Mouse (Mus musculus): ENCODE measurements at regions not wholly inside any gene's neighbourhood (a gene's known extent, or its start where the extent isn't known, plus 50 kb on each side); places are given as distances from the start of the nearest gene placed in this dataset.

DNA sequence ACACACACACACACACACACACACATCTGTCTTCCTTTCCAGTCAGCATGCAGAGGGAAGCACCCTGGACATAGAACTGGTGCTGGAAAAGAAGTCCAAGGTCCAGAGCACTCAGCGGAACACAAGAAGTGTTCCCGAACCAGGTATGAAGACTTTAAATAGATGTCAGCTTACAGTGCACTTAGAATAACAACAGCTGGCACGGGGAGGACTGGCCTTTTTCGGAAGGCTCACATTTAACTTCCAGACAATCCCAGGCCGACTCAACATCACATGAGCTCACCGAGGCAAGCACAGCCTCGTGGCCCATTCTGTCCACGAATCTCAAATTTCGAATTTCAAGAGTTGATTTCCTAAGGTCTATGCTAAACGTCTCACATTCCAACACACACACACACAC lies 70.9 kb upstream of the Slc25a33 start:
- no peak overlapping the region for H3K9ac ChIP-seq
- ATAC-seq (ENCODE audit: low FRiP score, low read depth), result no peak
- no peak overlapping the region for H3K4me3 ChIP-seq
- WGBS, result 88% methylated on average over 10 of the region's 10 CpGs
- no peak overlapping the region for H3K4me2 ChIP-seq
- no peaks in the 10 kb centered on the region for H3K9me3 ChIP-seq
- no peaks in the 10 kb centered on the region for H3K4me1 ChIP-seq (replicated peaks)
- no peaks in the 10 kb centered on the region for H3K36me3 ChIP-seq
- H3K27me3 ChIP-seq, result no peaks in the 10 kb centered on the region
- H3K27ac ChIP-seq (replicated peaks), result no peak overlapping the region

DNA sequence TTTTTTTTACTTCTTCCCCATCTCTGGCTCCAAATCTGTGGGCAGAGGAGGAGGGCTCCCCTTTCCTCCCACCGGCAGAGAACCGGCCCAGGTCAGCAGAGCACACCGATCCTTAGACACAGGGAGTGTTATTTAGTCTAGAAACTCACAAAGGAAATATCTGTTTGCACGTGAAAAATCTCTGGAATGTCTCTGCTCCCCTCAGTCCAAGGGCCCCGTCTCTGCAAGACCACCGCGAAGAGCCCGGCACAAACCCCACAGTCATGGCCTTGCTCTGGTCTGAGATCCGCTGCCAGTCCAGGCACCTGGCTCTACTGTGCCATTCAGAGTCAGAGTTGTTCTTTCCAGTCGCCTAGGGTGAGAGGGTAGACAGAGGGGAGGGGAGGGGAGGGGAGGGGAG lies 69.7 kb upstream of the Slc25a33 start:
- ATAC-seq (ENCODE audit: low FRiP score, low read depth), result no peak
- Histone ChIP-seq H3K4me2 (no peak overlapping the region), H3K4me1 (replicated peaks) (no peaks in the 10 kb centered on the region), H3K36me3 (no peaks in the 10 kb centered on the region), H3K9ac (no peak overlapping the region), H3K4me3 (no peak overlapping the region), H3K9me3 (no peaks in the 10 kb centered on the region), H3K27me3 (no peaks in the 10 kb centered on the region), H3K27ac (replicated peaks) (no peak overlapping the region)
- WGBS, result 52% methylated on average over 9 of the region's 10 CpGs

DNA sequence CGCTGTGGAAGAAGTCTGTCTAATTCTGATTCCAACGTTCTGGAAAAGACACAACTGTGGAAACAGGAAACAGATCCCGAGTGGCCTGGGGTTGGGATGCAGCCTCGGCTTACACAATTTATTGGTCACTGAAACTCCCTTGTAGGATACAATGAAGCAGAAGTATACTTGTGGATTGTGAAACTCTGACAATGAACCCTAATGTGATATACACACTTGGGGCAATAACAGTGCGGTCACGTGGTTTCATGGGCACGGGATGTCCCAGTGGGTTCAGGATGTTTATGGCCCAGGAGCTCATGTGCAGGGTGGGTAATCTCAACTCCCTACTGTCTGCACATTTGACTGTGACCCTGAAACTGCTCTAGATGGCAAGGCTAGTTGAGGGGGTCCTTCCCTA lies 68.8 kb upstream of the Slc25a33 start:
- 83% methylated on average over 7 of the region's 7 CpGs for WGBS
- no peak overlapping the region for H3K4me3 ChIP-seq
- H3K9me3 ChIP-seq, result no peaks in the 10 kb centered on the region
- no peaks in the 10 kb centered on the region for H3K4me1 ChIP-seq (replicated peaks)
- ATAC-seq (ENCODE audit: low FRiP score, low read depth), result no peak
- no peaks in the 10 kb centered on the region for H3K27me3 ChIP-seq
- H3K4me2 ChIP-seq, result no peak overlapping the region
- no peaks in the 10 kb centered on the region for H3K36me3 ChIP-seq
- H3K9ac ChIP-seq, result no peak overlapping the region
- no peak overlapping the region for H3K27ac ChIP-seq (replicated peaks)

GRCm38 (mm10) chr4:149841856-149842255 lies 67.8 kb upstream of the Slc25a33 start:
- 58% methylated on average over 6 of the region's 6 CpGs for WGBS
- Histone ChIP-seq H3K4me1 (replicated peaks) (no peaks in the 10 kb centered on the region), H3K9me3 (no peaks in the 10 kb centered on the region), H3K27ac (replicated peaks) (no peak overlapping the region), H3K27me3 (no peaks in the 10 kb centered on the region), H3K9ac (no peak overlapping the region), H3K4me2 (no peak overlapping the region), H3K36me3 (no peaks in the 10 kb centered on the region), H3K4me3 (no peak overlapping the region)
- no peak for ATAC-seq (ENCODE audit: low FRiP score, low read depth)

GRCm38 (mm10) chr4:149840511-149841292 lies 66.6 kb upstream of the Slc25a33 start:
- H3K9ac ChIP-seq, result no peak overlapping the region
- H3K4me3 ChIP-seq, result no peak overlapping the region
- no peaks in the 10 kb centered on the region for H3K36me3 ChIP-seq
- WGBS, result 62% methylated on average over 12 of the region's 12 CpGs
- no peak overlapping the region for H3K27ac ChIP-seq (replicated peaks)
- H3K4me2 ChIP-seq, result no peak overlapping the region
- no peaks in the 10 kb centered on the region for H3K4me1 ChIP-seq (replicated peaks)
- peak; percentile 77 for ATAC-seq (ENCODE audit: low FRiP score, low read depth)
- no peaks in the 10 kb centered on the region for H3K27me3 ChIP-seq
- H3K9me3 ChIP-seq, result no peaks in the 10 kb centered on the region

DNA sequence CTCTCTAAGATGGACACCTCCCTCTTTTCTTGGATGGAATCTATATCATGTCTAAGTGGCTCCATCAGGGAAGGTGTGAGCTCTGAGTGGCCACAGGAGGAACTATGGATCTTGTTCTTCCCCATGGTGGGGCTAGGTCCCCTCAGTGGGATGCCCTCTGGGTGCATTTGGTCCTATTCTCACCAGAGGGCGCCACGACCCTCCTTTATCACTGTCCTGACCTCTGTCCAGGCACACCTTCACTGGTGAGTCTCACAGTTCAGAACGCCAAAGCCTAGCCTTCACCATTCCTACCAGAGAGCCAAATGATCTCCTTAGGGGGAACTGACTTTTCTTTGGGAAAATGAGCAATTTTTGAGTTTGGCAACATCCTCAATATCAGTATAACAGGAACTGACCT lies 64.6 kb upstream of the Slc25a33 start:
- Histone ChIP-seq H3K4me3 (no peak overlapping the region), H3K4me2 (no peak overlapping the region), H3K36me3 (no peaks in the 10 kb centered on the region), H3K4me1 (replicated peaks) (no peaks in the 10 kb centered on the region), H3K9me3 (no peaks in the 10 kb centered on the region), H3K27ac (replicated peaks) (no peak overlapping the region), H3K9ac (no peak overlapping the region), H3K27me3 (no peaks in the 10 kb centered on the region)
- WGBS, result 7% methylated on average over 3 of the region's 3 CpGs
- no peak for ATAC-seq (ENCODE audit: low FRiP score, low read depth)

GRCm38 (mm10) chr4:149834646-149835156 lies 60.6 kb upstream of the Slc25a33 start:
- no peak overlapping the region for H3K4me3 ChIP-seq
- H3K4me1 ChIP-seq (replicated peaks), result no peaks in the 10 kb centered on the region
- no peak overlapping the region for H3K27ac ChIP-seq (replicated peaks)
- no peak overlapping the region for H3K9ac ChIP-seq
- 82% methylated on average over 9 of the region's 9 CpGs for WGBS
- no peak overlapping the region for H3K4me2 ChIP-seq
- H3K36me3 ChIP-seq, result no peaks in the 10 kb centered on the region
- no peaks in the 10 kb centered on the region for H3K27me3 ChIP-seq
- H3K9me3 ChIP-seq, result no peaks in the 10 kb centered on the region
- no peak for ATAC-seq (ENCODE audit: low FRiP score, low read depth)

- no peak overlapping the region for H3K4me2 ChIP-seq
- 52% methylated on average over 10 of the region's 10 CpGs for WGBS
- H3K27me3 ChIP-seq, result no peaks in the 10 kb centered on the region
- no peaks in the 10 kb centered on the region for H3K9me3 ChIP-seq
- no peak overlapping the region for H3K4me3 ChIP-seq
- H3K9ac ChIP-seq, result no peak overlapping the region
- no peak overlapping the region for H3K27ac ChIP-seq (replicated peaks)
- H3K4me1 ChIP-seq (replicated peaks), result no peaks in the 10 kb centered on the region
- H3K36me3 ChIP-seq, result no peaks in the 10 kb centered on the region
- no peak for ATAC-seq (ENCODE audit: low FRiP score, low read depth)
Measured at GRCm38 (mm10) chr4:149832446-149833101, 58.5 kb upstream of the Slc25a33 start.

DNA sequence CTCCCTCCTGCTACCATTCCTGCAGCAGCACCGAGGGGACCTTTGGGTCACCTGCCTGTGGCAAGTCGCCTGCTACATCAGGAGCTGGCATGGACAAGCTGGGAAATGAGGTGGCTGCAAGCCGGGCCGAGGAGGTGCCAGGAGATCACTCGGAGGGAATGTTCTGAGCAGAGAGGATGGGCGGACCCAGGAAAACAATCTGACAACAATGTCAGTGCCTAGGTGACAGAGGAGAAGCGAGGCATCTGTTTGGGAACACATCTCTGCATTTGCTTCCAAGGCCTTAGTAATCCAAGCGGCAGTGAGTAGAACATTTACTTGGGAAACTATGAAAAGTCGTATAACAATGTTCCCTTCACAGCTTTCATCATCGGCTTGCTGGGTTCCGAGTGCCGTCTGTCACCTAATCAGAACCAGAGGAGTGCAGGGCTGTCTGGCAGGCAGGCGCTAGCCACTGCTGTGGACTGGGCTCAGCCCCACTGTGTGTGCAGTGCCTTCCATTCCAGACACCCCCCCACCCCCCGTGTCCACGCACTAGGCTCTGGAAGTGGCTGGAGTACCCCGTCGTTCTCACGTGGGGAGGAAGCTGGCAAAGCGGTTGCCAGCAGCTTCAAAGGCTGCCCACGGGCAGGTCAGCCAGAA lies 56.6 kb upstream of the Slc25a33 start:
- no peaks in the 10 kb centered on the region for H3K36me3 ChIP-seq
- H3K4me2 ChIP-seq, result no peak overlapping the region
- H3K9me3 ChIP-seq, result no peaks in the 10 kb centered on the region
- no peak overlapping the region for H3K4me3 ChIP-seq
- no peak for ATAC-seq (ENCODE audit: low FRiP score, low read depth)
- H3K4me1 ChIP-seq (replicated peaks), result no peaks in the 10 kb centered on the region
- 81% methylated on average over 20 of the region's 20 CpGs for WGBS
- no peaks in the 10 kb centered on the region for H3K27me3 ChIP-seq
- no peak overlapping the region for H3K9ac ChIP-seq
- no peak overlapping the region for H3K27ac ChIP-seq (replicated peaks)

DNA sequence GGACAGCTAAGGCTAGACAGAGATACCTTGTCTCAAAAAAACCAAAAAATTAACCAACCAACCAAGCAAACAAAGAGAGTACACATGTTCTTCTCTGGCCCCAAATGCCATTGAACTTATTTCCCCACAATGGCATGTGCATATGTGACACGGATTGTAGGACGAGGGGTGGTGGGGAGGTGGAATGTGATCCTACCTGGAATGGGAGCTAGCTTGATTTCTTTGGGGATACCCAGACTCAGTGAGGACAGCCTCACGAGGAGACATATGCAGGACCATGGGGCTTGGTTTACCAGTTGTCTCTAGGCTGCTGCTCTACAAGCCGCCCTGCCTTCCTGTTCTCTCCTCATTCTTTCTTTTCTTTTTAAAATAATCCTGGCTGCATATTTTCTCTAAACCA lies 55.9 kb upstream of the Slc25a33 start:
- ATAC-seq (ENCODE audit: low FRiP score, low read depth), result no peak
- H3K4me1 ChIP-seq (replicated peaks), result no peaks in the 10 kb centered on the region
- H3K27me3 ChIP-seq, result no peaks in the 10 kb centered on the region
- no peak overlapping the region for H3K9ac ChIP-seq
- no peak overlapping the region for H3K4me2 ChIP-seq
- no peak overlapping the region for H3K27ac ChIP-seq (replicated peaks)
- WGBS, result 93% methylated on average over 4 of the region's 4 CpGs
- no peaks in the 10 kb centered on the region for H3K36me3 ChIP-seq
- H3K4me3 ChIP-seq, result no peak overlapping the region
- H3K9me3 ChIP-seq, result no peaks in the 10 kb centered on the region

DNA sequence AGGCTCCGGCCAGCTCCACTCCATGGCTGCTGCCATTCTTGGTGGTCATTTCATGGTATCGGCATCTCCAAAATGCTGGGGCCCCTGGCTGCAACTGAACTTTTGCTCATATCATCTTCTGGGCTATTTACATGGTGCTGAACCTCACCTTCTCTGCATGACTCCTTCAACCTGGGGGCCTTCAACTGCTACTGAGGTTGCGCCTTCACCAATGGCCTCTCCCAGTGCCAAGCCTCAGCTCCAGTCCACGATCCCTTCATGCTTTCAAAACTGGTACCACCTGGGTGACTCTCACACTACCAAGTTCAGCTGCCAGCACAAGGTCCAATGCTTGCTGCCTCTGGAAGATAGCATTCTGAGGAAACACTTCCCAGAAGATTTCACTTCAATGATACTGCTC lies 53.7 kb upstream of the Slc25a33 start:
- WGBS, result 93% methylated on average over 4 of the region's 4 CpGs
- Histone ChIP-seq H3K9ac (no peak overlapping the region), H3K36me3 (no peaks in the 10 kb centered on the region), H3K4me1 (replicated peaks) (no peaks in the 10 kb centered on the region), H3K27ac (replicated peaks) (no peak overlapping the region), H3K9me3 (no peaks in the 10 kb centered on the region), H3K27me3 (no peaks in the 10 kb centered on the region), H3K4me2 (no peak overlapping the region), H3K4me3 (no peak overlapping the region)
- ATAC-seq (ENCODE audit: low FRiP score, low read depth), result no peak

Measured in hindbrain, embryonic 15.5 days (tissue).